Mouse (Mus musculus) midbrain, embryonic 14.5 days (tissue): ENCODE measurements around the gene Rpgr. TPM values are rescaled to one million over a fixed set of nuclear protein-coding genes. Genes with fewer than 3 reads are reported as not detected.

ENCODE experiments used
- ATAC-seq: fragments of 200-750 bp; cut with Nextera tagmentation; 2 replicates; pipeline ENCODE4 v1.8.0; 2017; ENCODE audit warnings: moderate number of reproducible peaks, moderate library complexity; ENCODE audit not compliant: low FRiP score, low TSS enrichment
- DNase-seq: peaks from one replicate; pipeline ENCODE4 v3.0.0-alpha.2; 2015
- H3K27ac ChIP-seq: fragments of 300-500 bp; sonication (generic); replicated peaks from 2 replicates; pipeline ENCODE4 v1.5.1; 2014; ENCODE audit warnings: mild to moderate bottlenecking, low read depth, low read length, moderate library complexity
- H3K27me3 ChIP-seq: fragments of 300-500 bp; sonication (generic); 2 replicates; pipeline ENCODE4 v1.6.1; 2014; ENCODE audit warnings: low read length, control low read depth, mixed read lengths; ENCODE audit not compliant: control insufficient read depth, insufficient read depth
- H3K36me3 ChIP-seq: fragments of 300-500 bp; sonication (generic); 2 replicates; pipeline ENCODE4 v1.6.1; 2014; ENCODE audit warnings: low read length, control low read depth; ENCODE audit not compliant: control insufficient read depth, insufficient read depth
- H3K4me1 ChIP-seq: fragments of 300-500 bp; sonication (generic); 2 replicates; pipeline ENCODE4 v1.6.1; 2014; ENCODE audit warnings: mild to moderate bottlenecking, antibody characterized with exemption, low read length, control low read depth; ENCODE audit not compliant: control insufficient read depth, insufficient read depth
- H3K4me2 ChIP-seq: fragments of 300-500 bp; sonication (generic); 2 replicates; pipeline ENCODE4 v1.6.1; 2014; ENCODE audit warnings: mild to moderate bottlenecking, low read length, moderate library complexity
- H3K4me3 ChIP-seq: fragments of 300-500 bp; sonication (generic); replicated peaks from 2 replicates; pipeline ENCODE4 v1.5.1; 2014; ENCODE audit warnings: low read depth, low read length
- H3K9ac ChIP-seq: fragments of 300-500 bp; sonication (generic); replicated peaks from 2 replicates; pipeline ENCODE4 v1.6.1; 2014; ENCODE audit warnings: mild to moderate bottlenecking, low read length, moderate library complexity
- H3K9me3 ChIP-seq: fragments of 300-500 bp; sonication (generic); 2 replicates; pipeline ENCODE4 v1.6.1; 2016; ENCODE audit warnings: low read length, control low read depth, mixed read lengths; ENCODE audit not compliant: control insufficient read depth
- WGBS: fragments of 180-500 bp; shearing (Covaris S2); extraction: QIAGEN DNeasy Blood & Tissue Kit; methylation state at CpG from one replicate; pipeline ENCODE4 v1.1.7; 2014; 5-methylcytosine and 5-hydroxymethylcytosine counted together
- polyA plus RNA-seq: library from polyadenylated mRNA; unstranded; fragments of >200 nt; fragmentation: Nextera tagmentation; extraction: Ambion mirVana; gene quantifications from 2 replicates; pipeline ENCODE4 v1.2.1, GENCODE M21; 2014

Rpgr gene
- polyA plus RNA-seq = 38.1 and 39.6 TPM in 2 replicates

DNA sequence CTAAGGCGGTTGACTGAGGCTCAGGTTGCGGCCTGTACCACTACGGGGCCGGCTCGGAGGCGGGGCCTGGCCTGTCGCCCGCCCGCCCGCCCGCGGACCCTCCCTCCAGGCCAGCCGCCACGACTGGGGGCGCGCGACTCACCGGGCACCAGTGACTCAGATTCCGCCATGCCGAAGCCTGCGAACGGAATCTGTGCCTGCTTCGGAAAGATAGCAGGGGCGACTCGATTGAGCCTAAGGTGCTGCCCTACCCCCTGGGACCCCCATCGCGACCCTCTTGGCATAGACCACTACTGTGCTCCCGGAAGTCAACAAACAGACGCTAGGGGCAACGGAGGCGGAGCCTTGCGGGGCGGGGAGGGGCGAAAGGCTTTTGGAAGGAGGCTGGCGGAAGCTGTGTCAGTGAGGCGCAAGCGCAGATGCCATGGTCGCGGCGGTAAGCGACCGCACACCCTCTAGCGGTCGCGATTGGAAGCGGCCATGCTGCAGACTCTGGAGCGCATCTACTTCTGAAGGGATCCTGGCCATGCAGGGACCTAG is at the start of gene Rpgr:
TSS of gene Rpgr (minus strand) at position 511 of the 540 bp plus-strand sequence.
- peak within 1 kb of the TSS; percentile 58 for H3K4me2 ChIP-seq
- 17% methylated on average over 39 of the region's 47 CpGs for WGBS
- H3K9ac ChIP-seq = peak within 1 kb of the TSS; percentile 64
- peaks cover 4% of the 10 kb centered on the region; the same call in 1 of the 2 replicates for H3K4me1 ChIP-seq
- H3K36me3 ChIP-seq = no peaks in the 10 kb centered on the region
- H3K4me3 ChIP-seq = peak within 1 kb of the TSS; percentile 50
- no peaks in the 10 kb centered on the region for H3K9me3 ChIP-seq
- ATAC-seq (peak; percentile 98), DNase-seq (peak; percentile 95)
- H3K27me3 ChIP-seq = no peaks in the 10 kb centered on the region
- H3K27ac ChIP-seq = peak within 1 kb of the TSS; percentile 83

DNA sequence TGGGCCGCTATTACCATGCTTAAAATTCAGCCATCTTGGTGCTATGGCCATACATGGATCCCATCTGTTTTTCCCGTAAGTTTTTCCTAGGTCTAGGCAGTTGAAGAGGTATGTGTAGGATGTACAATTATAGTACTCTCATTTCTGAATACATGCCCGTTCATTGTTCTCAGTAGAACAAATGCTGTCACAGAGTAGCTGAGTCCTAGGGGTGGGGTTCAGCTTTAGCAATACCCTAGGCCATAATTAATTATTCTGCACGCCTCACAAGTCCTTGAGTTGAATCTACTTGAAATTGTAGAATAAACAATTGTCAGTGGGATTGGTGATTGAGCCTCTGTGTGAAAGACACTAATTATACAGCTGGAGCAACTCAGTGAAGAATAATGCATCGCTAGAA is 41.5 kb upstream of the Rpgr start:
- Histone ChIP-seq H3K9me3 (no peaks in the 10 kb centered on the region), H3K36me3 (no peaks in the 10 kb centered on the region), H3K27me3 (no peaks in the 10 kb centered on the region), H3K9ac (no peak overlapping the region), H3K4me2 (no peak overlapping the region), H3K27ac (no peak overlapping the region), H3K4me3 (no peak overlapping the region), H3K4me1 (no peaks in the 10 kb centered on the region)
- WGBS = 80% methylated on average over 5 of the region's 5 CpGs
- DNase-seq = no peak
- ATAC-seq = no peak

DNA sequence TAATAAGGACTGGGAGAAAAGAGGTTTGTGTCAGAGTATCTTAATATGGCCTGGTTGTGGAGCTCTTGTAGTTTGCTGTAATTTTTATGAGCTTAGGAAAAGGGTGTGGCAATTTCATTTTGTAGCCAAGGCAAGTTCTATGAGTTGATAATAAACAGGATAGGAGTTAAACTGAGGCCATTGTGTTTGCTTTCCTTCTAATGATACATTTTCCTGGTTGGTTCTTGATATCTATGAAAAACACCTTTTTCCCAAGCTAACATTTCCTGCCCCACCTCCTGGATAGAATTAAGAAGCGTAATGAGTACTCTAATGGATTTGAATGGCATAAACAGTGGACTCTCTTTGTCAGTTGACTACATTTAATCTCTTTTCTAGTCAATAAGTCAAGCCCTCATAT is 41.1 kb upstream of the Rpgr start:
- no peak overlapping the region for H3K9ac ChIP-seq
- no peak for ATAC-seq
- H3K4me3 ChIP-seq = no peak overlapping the region
- H3K27ac ChIP-seq = no peak overlapping the region
- no peaks in the 10 kb centered on the region for H3K36me3 ChIP-seq
- no peaks in the 10 kb centered on the region for H3K9me3 ChIP-seq
- H3K4me2 ChIP-seq = no peak overlapping the region
- WGBS = 89% methylated on average over 1 of the region's 1 CpGs
- no peak for DNase-seq
- H3K27me3 ChIP-seq = no peaks in the 10 kb centered on the region
- no peaks in the 10 kb centered on the region for H3K4me1 ChIP-seq

DNA sequence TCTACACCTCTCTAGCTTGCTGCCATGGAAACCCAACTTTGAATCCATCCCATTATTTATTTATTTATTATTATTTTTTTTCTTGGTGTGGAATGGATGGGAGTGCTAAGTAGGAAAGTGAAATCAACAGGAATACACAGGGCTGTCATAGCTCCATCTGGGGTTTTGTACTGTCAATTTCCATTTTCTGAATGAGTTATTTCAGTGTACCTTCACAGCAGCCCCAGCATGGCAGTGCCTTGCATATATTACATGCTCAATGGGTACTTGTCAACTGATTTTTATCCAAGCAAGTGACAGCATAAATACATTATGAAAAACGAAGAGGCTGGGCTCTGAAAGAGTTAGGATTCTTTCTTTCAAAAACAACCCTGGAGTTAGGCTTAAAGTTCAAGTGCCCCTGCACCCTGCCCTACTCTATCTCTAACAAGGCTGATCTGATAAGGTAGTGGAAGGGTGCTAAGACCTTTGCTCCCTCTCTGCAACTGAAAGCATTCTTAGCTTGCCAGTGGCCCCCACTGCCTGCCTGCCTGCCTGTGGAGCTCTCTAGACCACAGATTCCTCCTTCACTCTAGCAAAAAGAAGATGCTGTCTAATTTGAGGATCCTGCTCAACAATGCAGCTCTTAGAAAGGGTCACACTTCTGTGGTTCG is 35.3 kb upstream of the Rpgr start, which contains the start of gene Otc:
TSS of gene Otc (plus strand) at position 454 of the 653 bp plus-strand sequence.
- H3K9ac ChIP-seq = no peak within 1 kb of the TSS
- H3K27me3 ChIP-seq = no peaks in the 10 kb centered on the region
- H3K27ac ChIP-seq = no peak within 1 kb of the TSS
- no peaks in the 10 kb centered on the region for H3K4me1 ChIP-seq
- no peaks in the 10 kb centered on the region for H3K36me3 ChIP-seq
- no peaks in the 10 kb centered on the region for H3K9me3 ChIP-seq
- WGBS = 46% methylated on average over 2 of the region's 2 CpGs
- peak; percentile 3 for DNase-seq
- no peak within 1 kb of the TSS for H3K4me2 ChIP-seq
- ATAC-seq = no peak
- no peak within 1 kb of the TSS for H3K4me3 ChIP-seq

DNA sequence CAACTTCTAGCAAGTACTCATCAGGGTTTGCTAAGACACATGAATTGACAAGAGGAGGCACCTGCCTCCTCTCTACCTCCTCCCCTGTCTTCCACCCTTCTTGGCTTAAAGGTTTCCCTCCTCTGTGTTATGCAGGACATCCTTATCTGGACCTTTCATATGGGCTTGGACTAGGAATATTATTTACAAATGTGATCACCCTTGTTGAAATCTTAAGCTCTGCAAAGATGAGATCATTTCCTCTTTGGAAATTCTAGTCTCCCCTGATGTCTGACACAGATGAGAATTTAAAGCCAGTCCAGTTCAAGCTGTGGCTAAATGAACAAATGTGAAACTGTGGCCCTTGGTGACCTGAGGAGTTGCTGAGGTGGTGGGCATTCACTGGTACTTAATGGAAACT is 34.6 kb upstream of the Rpgr start:
- Histone ChIP-seq H3K9ac (no peak overlapping the region), H3K27me3 (no peaks in the 10 kb centered on the region), H3K27ac (no peak overlapping the region), H3K9me3 (no peaks in the 10 kb centered on the region), H3K4me2 (no peak overlapping the region), H3K4me3 (no peak overlapping the region), H3K4me1 (no peaks in the 10 kb centered on the region), H3K36me3 (no peaks in the 10 kb centered on the region)
- ATAC-seq (no peak), DNase-seq (no peak)

DNA sequence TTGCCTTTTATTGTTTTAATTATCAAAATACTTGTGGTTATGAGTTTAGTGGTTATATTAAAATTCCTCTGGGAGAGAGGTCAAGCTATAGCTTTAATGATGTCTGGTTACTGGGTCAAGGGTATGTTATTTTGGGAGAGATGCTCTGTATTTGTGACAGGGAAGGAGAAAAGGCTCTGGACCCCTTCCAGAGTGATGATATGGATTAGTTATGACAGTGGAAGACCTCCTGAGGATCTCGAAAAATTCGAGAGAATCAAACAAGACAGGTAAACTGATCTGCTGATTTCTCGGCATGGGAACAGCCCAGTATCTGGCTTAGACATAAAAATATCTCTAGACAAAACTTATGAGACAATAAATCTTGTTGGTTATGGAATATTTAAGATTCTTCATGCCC is 27.2 kb upstream of the Rpgr start:
- ATAC-seq (no peak), DNase-seq (no peak)
- no peaks in the 10 kb centered on the region for H3K36me3 ChIP-seq
- no peak overlapping the region for H3K9ac ChIP-seq
- H3K9me3 ChIP-seq = no peaks in the 10 kb centered on the region
- 80% methylated on average over 3 of the region's 3 CpGs for WGBS
- H3K4me2 ChIP-seq = no peak overlapping the region
- no peak overlapping the region for H3K27ac ChIP-seq
- no peaks in the 10 kb centered on the region for H3K4me1 ChIP-seq
- H3K4me3 ChIP-seq = no peak overlapping the region
- H3K27me3 ChIP-seq = no peaks in the 10 kb centered on the region

DNA sequence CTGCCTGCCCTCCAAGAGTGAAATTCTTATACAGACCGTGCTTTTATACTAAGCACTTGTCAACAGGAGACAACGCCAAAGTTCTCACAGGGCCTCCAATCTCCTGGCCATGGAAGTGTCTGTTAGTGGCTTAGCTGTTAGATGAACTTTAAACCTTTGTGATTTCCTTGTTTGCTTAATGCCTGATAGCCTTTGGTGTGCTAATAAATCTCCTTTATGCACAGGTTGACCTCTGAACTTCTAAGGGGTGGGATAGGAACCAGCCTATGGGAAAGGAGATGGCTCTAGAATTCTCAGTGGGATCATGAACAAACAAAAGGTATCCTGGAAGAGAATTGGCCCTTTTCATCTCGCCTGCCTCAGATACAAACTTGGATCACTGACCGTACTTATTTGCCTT is 22.8 kb upstream of the Rpgr start:
- Histone ChIP-seq H3K9ac (no peak overlapping the region), H3K27me3 (no peaks in the 10 kb centered on the region), H3K4me3 (no peak overlapping the region), H3K36me3 (no peaks in the 10 kb centered on the region), H3K27ac (no peak overlapping the region), H3K4me2 (no peak overlapping the region), H3K4me1 (no peaks in the 10 kb centered on the region), H3K9me3 (no peaks in the 10 kb centered on the region)
- no peak for ATAC-seq
- 37% methylated on average over 4 of the region's 4 CpGs for WGBS
- DNase-seq = no peak

DNA sequence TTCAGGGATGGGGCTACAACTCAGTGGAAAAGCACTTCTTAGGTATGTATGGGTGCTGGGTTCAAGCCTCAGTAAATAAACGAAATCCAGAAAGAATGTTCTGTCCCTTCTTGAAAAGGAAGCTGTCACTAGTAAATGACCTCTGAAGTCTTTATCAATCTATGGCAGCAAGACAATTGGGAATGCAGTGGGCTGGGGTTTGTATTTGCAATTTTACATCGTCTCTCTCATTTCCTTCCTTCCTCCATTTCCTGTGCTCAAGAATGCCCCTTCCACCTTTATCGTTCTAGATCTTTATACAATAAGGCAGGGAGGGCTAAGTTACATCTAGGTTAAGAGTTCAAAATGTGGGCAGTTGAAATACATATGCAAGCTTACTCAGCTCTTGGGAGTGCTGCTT is 17.9 kb upstream of the Rpgr start:
- no peak for DNase-seq
- 70% methylated on average over 3 of the region's 3 CpGs for WGBS
- Histone ChIP-seq H3K4me3 (no peak overlapping the region), H3K27ac (no peak overlapping the region), H3K36me3 (no peaks in the 10 kb centered on the region), H3K4me2 (no peak overlapping the region), H3K4me1 (no peaks in the 10 kb centered on the region), H3K9me3 (no peaks in the 10 kb centered on the region), H3K9ac (no peak overlapping the region), H3K27me3 (no peaks in the 10 kb centered on the region)
- ATAC-seq = no peak

DNA sequence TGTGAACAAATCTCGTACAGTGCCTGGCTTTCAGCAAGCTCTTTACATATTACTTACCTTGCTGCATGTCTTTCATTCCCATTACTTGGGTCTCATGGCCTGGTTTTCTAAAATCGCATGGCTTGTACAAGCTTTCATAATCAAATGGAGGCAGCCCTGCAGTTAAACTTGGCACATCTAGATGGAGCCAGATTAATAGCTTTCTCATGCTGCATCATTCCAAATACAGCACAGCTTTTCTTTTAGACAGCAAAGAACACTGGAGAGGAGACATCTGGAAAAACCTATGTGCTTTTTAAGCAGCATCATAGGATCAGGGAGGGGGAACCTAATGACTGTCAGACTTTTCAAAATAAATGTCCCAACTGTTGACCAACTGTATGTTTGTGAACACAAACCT is 16.3 kb upstream of the Rpgr start:
- H3K27me3 ChIP-seq = no peaks in the 10 kb centered on the region
- WGBS = 74% methylated on average over 2 of the region's 2 CpGs
- H3K4me3 ChIP-seq = no peak overlapping the region
- no peak for ATAC-seq
- H3K9ac ChIP-seq = no peak overlapping the region
- DNase-seq = peak; percentile 59
- H3K27ac ChIP-seq = no peak overlapping the region
- no peaks in the 10 kb centered on the region for H3K9me3 ChIP-seq
- H3K4me1 ChIP-seq = no peaks in the 10 kb centered on the region
- no peaks in the 10 kb centered on the region for H3K36me3 ChIP-seq
- H3K4me2 ChIP-seq = no peak overlapping the region
